Mouse (Mus musculus) forebrain, embryonic 10.5 days (tissue): ENCODE data around the gene Smarcal1. TPM values are rescaled to one million over a fixed set of nuclear protein-coding genes. Genes with fewer than 3 reads are reported as not detected.

Experiments
- DNase-seq: peaks from one replicate; pipeline ENCODE4 v3.0.0-alpha.2; 2017; ENCODE audit warnings: low spot score; ENCODE audit errors: extremely low spot score
- H3K27ac ChIP-seq: fragments of 300-500 bp; sonication (generic); 2 replicates; pipeline ENCODE4 v1.5.1; 2016; ENCODE audit warnings: mild to moderate bottlenecking
- H3K27me3 ChIP-seq: fragments of 300-500 bp; sonication (generic); 2 replicates; pipeline ENCODE4 v1.6.1; 2016; ENCODE audit warnings: mild to moderate bottlenecking; ENCODE audit not compliant: poor library complexity, severe bottlenecking
- H3K36me3 ChIP-seq: fragments of 300-500 bp; sonication (generic); replicated peaks from 2 replicates; pipeline ENCODE4 v1.6.1; 2016; ENCODE audit warnings: mild to moderate bottlenecking, moderate library complexity
- H3K4me1 ChIP-seq: fragments of 300-500 bp; sonication (generic); 2 replicates; pipeline ENCODE4 v1.6.1; 2016
- H3K4me3 ChIP-seq: fragments of 300-500 bp; sonication (generic); 2 replicates; pipeline ENCODE4 v1.5.1; 2016; ENCODE audit warnings: mild to moderate bottlenecking, moderate library complexity
- H3K9me3 ChIP-seq: fragments of 300-500 bp; sonication (generic); 2 replicates; pipeline ENCODE4 v1.6.1; 2016; ENCODE audit warnings: mild to moderate bottlenecking, moderate library complexity
- WGBS: fragments of 180-500 bp; shearing (Covaris S2); methylation state at CpG from one replicate; pipeline ENCODE4 v1.1.7; 2016; 5-methylcytosine and 5-hydroxymethylcytosine counted together
- polyA plus RNA-seq: library from polyadenylated mRNA; unstranded; fragments of >200 nt; fragmentation: Nextera tagmentation; extraction: Ambion mirVana; gene quantifications from 2 replicates; pipeline ENCODE4 v1.2.1, GENCODE M21; 2016

The Smarcal1 gene
- polyA plus RNA-seq, 1 experiment from 2014 or later: 31.7 TPM

GRCm38 (mm10) chr1:72574608-72575007 lies 8.4 kb upstream of the Smarcal1 start:
- Histone ChIP-seq H3K9me3 (no peaks in the 10 kb centered on the region), H3K4me1 (peaks cover 31% of the 10 kb centered on the region), H3K27me3 (peaks cover 33% of the 10 kb centered on the region), H3K4me3 (no peak overlapping the region), H3K27ac (no peak overlapping the region), H3K36me3 (no peaks in the 10 kb centered on the region)
- no peak for DNase-seq
- 66% methylated on average over 7 of the region's 7 CpGs for WGBS

DNA sequence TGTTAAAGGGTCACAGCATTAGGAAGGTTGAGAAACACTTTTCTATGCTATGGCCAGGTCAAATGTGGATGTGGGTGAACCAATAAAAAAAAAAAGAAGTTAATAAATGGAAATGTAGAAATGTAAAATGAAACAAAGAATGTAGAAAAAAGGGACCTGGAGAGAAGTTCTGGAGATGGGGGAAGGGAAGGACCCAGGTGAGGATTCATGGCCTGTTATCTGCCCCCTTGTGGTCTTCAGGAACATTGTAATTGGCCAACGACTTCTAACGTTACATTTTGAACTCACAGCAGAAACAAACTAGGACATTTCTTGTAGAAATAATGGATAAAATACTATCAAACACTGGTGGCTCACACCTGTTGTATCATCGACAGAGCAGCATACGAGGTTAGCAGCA lies 7.9 kb upstream of the Smarcal1 start:
- 58% methylated on average over 4 of the region's 4 CpGs for WGBS
- no peak overlapping the region for H3K27ac ChIP-seq
- H3K27me3 ChIP-seq: peaks cover 33% of the 10 kb centered on the region
- no peak overlapping the region for H3K4me3 ChIP-seq
- no peak for DNase-seq
- no peaks in the 10 kb centered on the region for H3K36me3 ChIP-seq
- peaks cover 28% of the 10 kb centered on the region for H3K4me1 ChIP-seq
- no peaks in the 10 kb centered on the region for H3K9me3 ChIP-seq

- WGBS: 2% methylated on average over 12 of the region's 12 CpGs
- peak; percentile 32 for DNase-seq
- peaks cover 30% of the 10 kb centered on the region for H3K4me1 ChIP-seq
- peaks cover 33% of the 10 kb centered on the region for H3K27me3 ChIP-seq
- H3K27ac ChIP-seq: peak overlapping the region; percentile 4; the same call in 1 of the 2 replicates
- H3K4me3 ChIP-seq: peak overlapping the region; percentile 35
- no peaks in the 10 kb centered on the region for H3K36me3 ChIP-seq
- no peaks in the 10 kb centered on the region for H3K9me3 ChIP-seq
Measured at GRCm38 (mm10) chr1:72577481-72577922, 5.5 kb upstream of the Smarcal1 start.

- peaks cover 33% of the 10 kb centered on the region for H3K4me1 ChIP-seq
- no peaks in the 10 kb centered on the region for H3K36me3 ChIP-seq
- H3K27me3 ChIP-seq: peaks cover 33% of the 10 kb centered on the region
- no peaks in the 10 kb centered on the region for H3K9me3 ChIP-seq
- DNase-seq: no peak
- peak overlapping the region; percentile 19 for H3K4me3 ChIP-seq
- 39% methylated on average over 15 of the region's 15 CpGs for WGBS
- H3K27ac ChIP-seq: peak overlapping the region; percentile 70; the same call in 1 of the 2 replicates
Measured at GRCm38 (mm10) chr1:72578351-72578750, 4.7 kb upstream of the Smarcal1 start.

GRCm38 (mm10) chr1:72578806-72579205 lies 4.2 kb upstream of the Smarcal1 start:
- Histone ChIP-seq H3K4me1 (peaks cover 36% of the 10 kb centered on the region), H3K27me3 (peaks cover 33% of the 10 kb centered on the region), H3K36me3 (no peaks in the 10 kb centered on the region), H3K4me3 (peak overlapping the region; percentile 19), H3K9me3 (no peaks in the 10 kb centered on the region), H3K27ac (peak overlapping the region; percentile 70; the same call in 1 of the 2 replicates)
- 27% methylated on average over 4 of the region's 4 CpGs for WGBS
- no peak for DNase-seq

DNA sequence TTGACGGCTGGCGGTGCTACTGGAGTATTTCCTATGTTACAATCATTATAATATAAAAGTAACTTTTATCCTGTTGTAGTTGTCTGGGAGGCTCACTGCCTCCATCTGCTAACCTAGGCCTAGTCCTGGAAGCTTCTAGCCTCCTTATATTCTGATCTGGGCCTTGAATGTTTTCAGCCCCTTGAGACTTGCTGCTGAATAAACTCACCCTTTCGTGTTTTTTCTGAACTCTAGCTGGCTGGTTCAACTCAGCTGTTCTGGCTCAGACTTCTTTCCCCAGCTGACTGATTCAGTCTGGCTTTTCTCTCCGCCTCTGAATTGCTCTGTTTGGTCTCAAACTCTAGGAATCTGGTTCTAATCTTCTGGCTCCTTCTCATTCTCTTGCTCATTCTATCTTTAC lies 855 bp downstream of the Smarcal1 start:
- peak overlapping the region; percentile 67 for H3K4me3 ChIP-seq
- H3K9me3 ChIP-seq: no peaks in the 10 kb centered on the region
- H3K36me3 ChIP-seq: peaks cover 29% of the 10 kb centered on the region
- H3K4me1 ChIP-seq: peaks cover 29% of the 10 kb centered on the region
- H3K27ac ChIP-seq: peak overlapping the region; percentile 90
- 84% methylated on average over 4 of the region's 4 CpGs for WGBS
- no peaks in the 10 kb centered on the region for H3K27me3 ChIP-seq
- no peak for DNase-seq

GRCm38 (mm10) chr1:72585971-72586875 lies 3.2 kb downstream of the Smarcal1 start:
- H3K4me3 ChIP-seq: no peak overlapping the region
- DNase-seq: no peak
- no peaks in the 10 kb centered on the region for H3K9me3 ChIP-seq
- H3K27ac ChIP-seq: no peak overlapping the region
- H3K4me1 ChIP-seq: peaks cover 21% of the 10 kb centered on the region
- H3K27me3 ChIP-seq: no peaks in the 10 kb centered on the region
- 92% methylated on average over 17 of the region's 17 CpGs for WGBS
- peaks cover 47% of the 10 kb centered on the region for H3K36me3 ChIP-seq

- H3K9me3 ChIP-seq: no peaks in the 10 kb centered on the region
- peaks cover 60% of the 10 kb centered on the region for H3K36me3 ChIP-seq
- no peak overlapping the region for H3K27ac ChIP-seq
- no peak for DNase-seq
- H3K4me3 ChIP-seq: no peak overlapping the region
- H3K4me1 ChIP-seq: peaks cover 19% of the 10 kb centered on the region
- WGBS: 93% methylated on average over 15 of the region's 15 CpGs
- no peaks in the 10 kb centered on the region for H3K27me3 ChIP-seq
Measured at GRCm38 (mm10) chr1:72587532-72587931, 4.5 kb downstream of the Smarcal1 start.

DNA sequence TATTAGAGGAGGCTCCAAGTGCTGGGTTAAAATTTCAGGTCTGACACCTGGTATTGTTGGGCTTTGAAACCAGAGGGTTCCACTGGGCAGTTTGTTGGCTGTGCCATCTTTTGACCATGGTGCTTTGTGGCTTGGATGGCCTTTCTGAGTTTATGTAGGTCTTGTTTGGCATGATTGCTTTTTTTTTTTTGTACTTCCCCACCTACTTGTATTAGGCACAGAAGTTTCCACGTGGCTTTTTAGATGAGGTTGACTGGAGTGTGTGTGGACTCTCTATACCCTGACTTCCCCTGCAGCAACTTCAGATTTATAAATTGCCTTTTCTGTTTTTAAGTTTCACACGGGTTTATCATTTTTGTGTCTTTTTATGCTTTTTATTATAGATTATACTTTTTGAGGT lies 5.7 kb downstream of the Smarcal1 start:
- Histone ChIP-seq H3K4me3 (no peak overlapping the region), H3K4me1 (peaks cover 13% of the 10 kb centered on the region), H3K27ac (no peak overlapping the region), H3K36me3 (peaks cover 72% of the 10 kb centered on the region), H3K9me3 (no peaks in the 10 kb centered on the region), H3K27me3 (no peaks in the 10 kb centered on the region)
- 98% methylated on average over 2 of the region's 2 CpGs for WGBS
- no peak for DNase-seq

GRCm38 (mm10) chr1:72590636-72591035 lies 7.6 kb downstream of the Smarcal1 start:
- Histone ChIP-seq H3K4me3 (no peak overlapping the region), H3K36me3 (peaks cover 86% of the 10 kb centered on the region), H3K4me1 (no peaks in the 10 kb centered on the region), H3K27ac (no peak overlapping the region), H3K27me3 (no peaks in the 10 kb centered on the region), H3K9me3 (no peaks in the 10 kb centered on the region)
- WGBS: 75% methylated on average over 4 of the region's 4 CpGs
- DNase-seq: no peak

DNA sequence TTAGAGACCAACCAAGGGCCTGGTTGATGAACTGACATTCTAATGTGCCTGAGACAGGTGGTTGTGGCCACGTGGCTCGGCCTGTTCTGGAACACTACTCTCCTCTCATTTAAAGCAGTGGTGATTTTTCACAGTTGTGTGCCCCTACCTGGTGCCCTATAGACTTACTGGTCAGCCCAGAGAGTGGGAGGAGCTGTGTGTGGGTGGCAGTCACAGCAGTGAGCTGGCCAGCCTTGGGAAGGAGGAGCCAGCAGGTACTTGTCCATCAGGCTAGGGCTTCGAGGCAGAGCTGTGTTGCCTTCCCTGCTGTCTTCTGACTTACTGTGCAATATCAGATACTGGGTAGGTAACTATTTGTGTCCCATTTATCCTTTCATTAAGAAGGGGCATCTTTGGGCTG lies 9.3 kb downstream of the Smarcal1 start:
- Histone ChIP-seq H3K4me1 (no peaks in the 10 kb centered on the region), H3K27ac (no peak overlapping the region), H3K4me3 (no peak overlapping the region), H3K27me3 (no peaks in the 10 kb centered on the region), H3K9me3 (no peaks in the 10 kb centered on the region), H3K36me3 (peaks cover 86% of the 10 kb centered on the region)
- WGBS: 97% methylated on average over 3 of the region's 3 CpGs
- DNase-seq: no peak

GRCm38 (mm10) chr1:72593340-72593951 lies 10.4 kb downstream of the Smarcal1 start:
- H3K36me3 ChIP-seq: peaks cover 86% of the 10 kb centered on the region
- 89% methylated on average over 20 of the region's 20 CpGs for WGBS
- no peaks in the 10 kb centered on the region for H3K9me3 ChIP-seq
- H3K27me3 ChIP-seq: no peaks in the 10 kb centered on the region
- no peak overlapping the region for H3K4me3 ChIP-seq
- no peak overlapping the region for H3K27ac ChIP-seq
- no peak for DNase-seq
- no peaks in the 10 kb centered on the region for H3K4me1 ChIP-seq

DNA sequence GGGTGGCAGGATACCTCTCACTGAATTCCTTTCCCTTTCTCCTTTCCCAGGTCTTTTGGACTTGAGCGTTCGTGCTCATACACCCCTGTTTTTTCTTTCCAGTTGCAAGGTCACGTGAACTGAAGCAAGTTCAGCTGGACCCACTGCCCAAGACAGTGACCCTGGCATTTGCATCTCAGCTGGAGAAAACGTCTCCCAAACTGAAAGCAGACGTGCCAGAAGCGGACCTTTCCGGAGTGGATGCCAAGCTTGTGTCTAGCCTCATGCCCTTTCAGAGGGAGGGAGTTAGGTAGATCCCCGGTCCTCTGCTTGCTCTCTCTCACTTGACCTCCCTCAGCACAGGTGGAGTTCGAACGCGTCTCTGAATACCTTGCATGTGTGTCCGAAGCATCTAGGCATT lies 12.6 kb downstream of the Smarcal1 start:
- no peaks in the 10 kb centered on the region for H3K9me3 ChIP-seq
- H3K4me1 ChIP-seq: no peaks in the 10 kb centered on the region
- no peak for DNase-seq
- no peak overlapping the region for H3K27ac ChIP-seq
- H3K4me3 ChIP-seq: no peak overlapping the region
- peaks cover 95% of the 10 kb centered on the region for H3K36me3 ChIP-seq
- WGBS: 91% methylated on average over 12 of the region's 12 CpGs
- no peaks in the 10 kb centered on the region for H3K27me3 ChIP-seq
